Mouse (Mus musculus) urinary bladder, postnatal 36 days (tissue): ENCODE results near the gene P2ry13.
A peak's percentile ranks its signal among the peaks of the same experiment; 100 is the strongest.

Source experiments
- DNase-seq, 2 experiments: peaks; one replicate each; pipeline ENCODE4 v3.0.0; 2022; ENCODE audit warnings: low spot score in 2 of 2, mixed read lengths in 1 of 2

The P2ry13 gene

GRCm38 (mm10) chr3:59197329-59197948 is 13.2 kb downstream of the P2ry13 start:
- no peak for DNase-seq

- DNase-seq: peak; percentile 33 to 50
Observed at GRCm38 (mm10) chr3:59194938-59195337, 15.7 kb downstream of the P2ry13 start, which contains the start of gene Gpr87. Gpr87 (minus strand) TSS chr3:59195104.

- peak in 1 of 2 experiments; percentile 38 for DNase-seq
Observed at GRCm38 (mm10) chr3:59194099-59194498, 16.6 kb downstream of the P2ry13 start.

GRCm38 (mm10) chr3:59191674-59192073 is 19.0 kb downstream of the P2ry13 start:
- no peak for DNase-seq

- DNase-seq: no peak
Observed at GRCm38 (mm10) chr3:59187336-59187735, 23.3 kb downstream of the P2ry13 start.

GRCm38 (mm10) chr3:59185662-59186061 is 25.0 kb downstream of the P2ry13 start:
- DNase-seq: no peak

GRCm38 (mm10) chr3:59182129-59182528 is 28.6 kb downstream of the P2ry13 start:
- no peak for DNase-seq

GRCm38 (mm10) chr3:59181134-59181533 is 29.5 kb downstream of the P2ry13 start:
- DNase-seq: no peak

- DNase-seq: no peak
Observed at GRCm38 (mm10) chr3:59176871-59177270, 33.8 kb downstream of the P2ry13 start.

GRCm38 (mm10) chr3:59175234-59175633 is 35.4 kb downstream of the P2ry13 start:
- DNase-seq: peak; percentile 26 to 58

GRCm38 (mm10) chr3:59174426-59175154 is 36.1 kb downstream of the P2ry13 start:
- DNase-seq: no peak

- no peak for DNase-seq
Observed at GRCm38 (mm10) chr3:59169921-59170627, 40.6 kb downstream of the P2ry13 start.

GRCm38 (mm10) chr3:59169215-59169614 is 41.5 kb downstream of the P2ry13 start:
- DNase-seq: no peak

- DNase-seq: no peak
Observed at GRCm38 (mm10) chr3:59168476-59168875, 42.2 kb downstream of the P2ry13 start.

GRCm38 (mm10) chr3:59167417-59168054 is 43.1 kb downstream of the P2ry13 start:
- DNase-seq: no peak

GRCm38 (mm10) chr3:59160465-59160864 is 50.2 kb downstream of the P2ry13 start:
- no peak for DNase-seq
